Mouse (Mus musculus) C2C12 (cell line): ENCODE results near the gene Pigq.

Source experiments
- CEBPB ChIP-seq: IDR thresholded peaks from one replicate; pipeline ENCODE4 v1.6.1; 2011; ENCODE audit warnings: low read depth, mild to moderate bottlenecking, control low read depth, moderate library complexity
- CTCF ChIP-seq: IDR thresholded peaks from one replicate; pipeline ENCODE4 v1.5.1; 2011; ENCODE audit not compliant: control insufficient read depth, insufficient read depth, insufficient read length
- USF1 ChIP-seq: IDR thresholded peaks from one replicate; pipeline ENCODE4 v1.6.1; 2011; ENCODE audit warnings: low read depth, mild to moderate bottlenecking, control low read depth, moderate library complexity

- TF ChIP-seq USF1 (no peak), CTCF (no peak), CEBPB (no peak)
Measured at GRCm38 (mm10) chr17:25967652-25968051, 22.9 kb upstream of the Pigq start.
